Mouse (Mus musculus) granulocyte monocyte progenitor cell, adult 5-6 weeks (primary cell): ENCODE results near the gene Olfr320. TPM values are rescaled to one million over a fixed set of nuclear protein-coding genes. Genes with fewer than 3 reads are reported as not detected.
"Not testable (repeated sequence)": the region's sequence is repeated elsewhere in the genome, so short reads cannot be mapped to it uniquely, and the experiment has no call there.

Experiments used
- ATAC-seq: replicated peaks from 2 replicates; pipeline ENCODE4 v1.8.0; 2016; ENCODE audit warnings: mild to moderate bottlenecking, moderate TSS enrichment, inconsistent platforms; ENCODE audit not compliant: poor library complexity, severe bottlenecking
- total RNA-seq, 2 experiments: library from RNA; stranded (forward) in 1 of 2; stranded (reverse) in 1 of 2; fragments of 200-712, 200-1000 nt in 1 of 2; fragments of >200 nt in 1 of 2; fragmentation: Nextera tagmentation in 1 of 2; gene quantifications; 2 replicates each; pipeline ENCODE4 v1.2.3; 2014 to 2017

The Olfr320 gene
- not detected in 2 replicates for total RNA-seq (2014; fragmentation: Nextera tagmentation)
- total RNA-seq (2017) = not detected in 2 replicates

- ATAC-seq = no peak
Observed at GRCm38 (mm10) chr11:58680799-58681198, at the start of gene Olfr320. Olfr320 (plus strand) TSS chr11:58681099.

- no peak for ATAC-seq
Observed at GRCm38 (mm10) chr11:58634878-58635277, 46.0 kb upstream of the Olfr320 start.

- peak; percentile 72 for ATAC-seq
Observed at GRCm38 (mm10) chr11:58636376-58636977, 44.4 kb upstream of the Olfr320 start.

GRCm38 (mm10) chr11:58638176-58638701 lies 42.7 kb upstream of the Olfr320 start:
- ATAC-seq = no peak

GRCm38 (mm10) chr11:58640272-58640867 lies 40.5 kb upstream of the Olfr320 start, which contains the start of gene Trim58:
Trim58 (plus strand) TSS chr11:58640465.
- peak; percentile 65 for ATAC-seq

- no peak for ATAC-seq
Observed at GRCm38 (mm10) chr11:58641057-58641456, 39.8 kb upstream of the Olfr320 start.

GRCm38 (mm10) chr11:58641638-58642358 lies 39.1 kb upstream of the Olfr320 start:
- ATAC-seq = peak; percentile 38; the same call in 1 of the 2 replicates

- peak; percentile 69 for ATAC-seq
Observed at GRCm38 (mm10) chr11:58643350-58643749, 37.5 kb upstream of the Olfr320 start.

GRCm38 (mm10) chr11:58655151-58655550 lies 25.7 kb upstream of the Olfr320 start:
- no peak for ATAC-seq

- ATAC-seq = no peak
Observed at GRCm38 (mm10) chr11:58658596-58658995, 22.3 kb upstream of the Olfr320 start, which contains the start of gene Olfr322. Olfr322 (plus strand) TSS chr11:58658782.

- no peak for ATAC-seq
Observed at GRCm38 (mm10) chr11:58669252-58669651, 11.6 kb upstream of the Olfr320 start.

GRCm38 (mm10) chr11:58671825-58672224 lies 9.1 kb upstream of the Olfr320 start:
- ATAC-seq = no peak

GRCm38 (mm10) chr11:58698862-58699261 lies 18.0 kb downstream of the Olfr320 start, which contains the start of gene Olfr319:
Olfr319 (plus strand) TSS chr11:58699162.
- no peak for ATAC-seq

GRCm38 (mm10) chr11:58709086-58709485 lies 28.2 kb downstream of the Olfr320 start:
- no peak for ATAC-seq

- ATAC-seq = not testable (repeated sequence)
Observed at GRCm38 (mm10) chr11:58717723-58718122, 36.8 kb downstream of the Olfr320 start.

- no peak for ATAC-seq
Observed at GRCm38 (mm10) chr11:58719701-58720100, 38.8 kb downstream of the Olfr320 start.

- ATAC-seq = no peak
Observed at GRCm38 (mm10) chr11:58723914-58724313, 43.0 kb downstream of the Olfr320 start, which contains the start of gene Olfr318. Olfr318 (minus strand) TSS chr11:58724014.

- ATAC-seq = not testable (repeated sequence)
Observed at GRCm38 (mm10) chr11:58727896-58728650, 47.2 kb downstream of the Olfr320 start.

- ATAC-seq = no peak
Observed at GRCm38 (mm10) chr11:58733372-58733771, 52.5 kb downstream of the Olfr320 start.
